Mouse (Mus musculus) small intestine, adult 2 months (tissue): Measurements from ENCODE around the gene Il27ra. TPM values are rescaled to one million over a fixed set of nuclear protein-coding genes. Genes with fewer than 3 reads are reported as not detected.

Source experiments
- H3K27ac ChIP-seq: fragments of 200-500 bp; 2 replicates; pipeline ENCODE4 v1.5.1; 2012; ENCODE audit warnings: low read depth, low read length, control low read depth, inconsistent platforms; ENCODE audit not compliant: insufficient read depth
- H3K27me3 ChIP-seq: fragments of 200-500 bp; 2 replicates; pipeline ENCODE4 v1.6.1; 2012; ENCODE audit warnings: mild to moderate bottlenecking, moderate library complexity, low read length, inconsistent platforms; ENCODE audit not compliant: control insufficient read depth, insufficient read depth
- H3K36me3 ChIP-seq: fragments of 200-500 bp; 2 replicates; pipeline ENCODE4 v1.6.1; 2012; ENCODE audit warnings: mild to moderate bottlenecking, low read length, control low read depth, inconsistent platforms; ENCODE audit not compliant: control insufficient read depth, insufficient read depth
- H3K4me1 ChIP-seq: fragments of 200-500 bp; 2 replicates; pipeline ENCODE4 v1.6.1; 2012; ENCODE audit warnings: low read length, inconsistent platforms, mixed read lengths; ENCODE audit not compliant: control insufficient read depth, insufficient read depth, insufficient read length
- H3K4me3 ChIP-seq: fragments of 200-500 bp; 2 replicates; pipeline ENCODE4 v1.5.1; 2012; ENCODE audit warnings: low read depth, mild to moderate bottlenecking, control low read depth, inconsistent platforms, low read length, moderate library complexity
- CTCF ChIP-seq: fragments of 200-500 bp; IDR thresholded peaks from 2 replicates; pipeline ENCODE4 v1.5.1; 2012; ENCODE audit warnings: low read depth, mild to moderate bottlenecking, control low read depth, inconsistent platforms, low read length, moderate library complexity, mixed read lengths; ENCODE audit not compliant: insufficient replicate concordance, insufficient read length; ENCODE audit errors: extremely low read depth
- POLR2A ChIP-seq: fragments of 200-500 bp; IDR thresholded peaks from 2 replicates; pipeline ENCODE4 v1.6.1; 2012; ENCODE audit warnings: low read depth, mild to moderate bottlenecking, control low read depth, inconsistent platforms, low read length, moderate library complexity
- WGBS: fragments of 180-500 bp; shearing (Covaris S2); methylation state at CpG from one replicate; pipeline ENCODE4 v1.1.7; 2018; 5-methylcytosine and 5-hydroxymethylcytosine counted together
- polyA plus RNA-seq: library from polyadenylated mRNA; depleted of rRNA; stranded (reverse); fragments of >200 nt; gene quantifications from 2 replicates; pipeline ENCODE4 v1.2.3, GENCODE M21; 2012

The Il27ra gene
- polyA plus RNA-seq, 1 experiment = 5.5 TPM

DNA sequence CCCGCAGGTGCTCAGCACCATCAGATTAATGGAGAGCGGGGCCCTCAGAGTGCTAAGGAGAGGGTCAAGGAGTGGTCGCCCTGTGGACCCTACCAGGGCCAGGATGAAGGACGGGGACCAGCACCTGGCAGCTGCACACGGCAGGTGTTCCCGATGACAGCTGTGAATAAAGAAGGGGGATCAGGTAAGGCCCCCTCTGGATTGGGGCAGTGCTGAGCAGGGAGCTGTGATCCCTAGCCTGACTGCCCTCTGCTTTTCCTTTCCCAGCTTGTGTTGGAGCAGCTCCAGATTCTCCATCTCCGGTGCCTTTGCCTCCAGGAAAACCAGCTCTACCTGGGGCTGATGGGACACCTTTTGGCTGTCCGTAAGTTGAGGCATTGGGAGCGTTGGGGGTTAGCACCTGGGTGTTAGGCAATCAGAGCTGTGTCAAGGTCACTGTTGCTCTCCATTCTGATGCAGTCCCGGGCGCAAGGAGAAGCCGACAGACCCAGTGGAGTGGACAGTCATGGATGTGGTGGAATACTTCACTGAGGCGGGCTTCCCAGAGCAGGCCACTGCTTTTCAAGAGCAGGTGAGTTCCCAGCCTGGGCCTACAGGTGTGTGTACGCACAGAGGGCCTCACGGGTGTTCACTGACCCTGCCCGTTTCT, 43.2 kb downstream of the Il27ra start:
- Histone ChIP-seq H3K4me3 (peak overlapping the region; percentile 66), H3K27me3 (no peaks in the 10 kb centered on the region), H3K36me3 (peaks cover 4% of the 10 kb centered on the region), H3K4me1 (peaks cover 12% of the 10 kb centered on the region), H3K27ac (no peak overlapping the region)
- 56% methylated on average over 16 of the region's 16 CpGs for WGBS
- TF ChIP-seq CTCF (no peak), POLR2A (no peak; the same call in 1 of the 2 replicates)

DNA sequence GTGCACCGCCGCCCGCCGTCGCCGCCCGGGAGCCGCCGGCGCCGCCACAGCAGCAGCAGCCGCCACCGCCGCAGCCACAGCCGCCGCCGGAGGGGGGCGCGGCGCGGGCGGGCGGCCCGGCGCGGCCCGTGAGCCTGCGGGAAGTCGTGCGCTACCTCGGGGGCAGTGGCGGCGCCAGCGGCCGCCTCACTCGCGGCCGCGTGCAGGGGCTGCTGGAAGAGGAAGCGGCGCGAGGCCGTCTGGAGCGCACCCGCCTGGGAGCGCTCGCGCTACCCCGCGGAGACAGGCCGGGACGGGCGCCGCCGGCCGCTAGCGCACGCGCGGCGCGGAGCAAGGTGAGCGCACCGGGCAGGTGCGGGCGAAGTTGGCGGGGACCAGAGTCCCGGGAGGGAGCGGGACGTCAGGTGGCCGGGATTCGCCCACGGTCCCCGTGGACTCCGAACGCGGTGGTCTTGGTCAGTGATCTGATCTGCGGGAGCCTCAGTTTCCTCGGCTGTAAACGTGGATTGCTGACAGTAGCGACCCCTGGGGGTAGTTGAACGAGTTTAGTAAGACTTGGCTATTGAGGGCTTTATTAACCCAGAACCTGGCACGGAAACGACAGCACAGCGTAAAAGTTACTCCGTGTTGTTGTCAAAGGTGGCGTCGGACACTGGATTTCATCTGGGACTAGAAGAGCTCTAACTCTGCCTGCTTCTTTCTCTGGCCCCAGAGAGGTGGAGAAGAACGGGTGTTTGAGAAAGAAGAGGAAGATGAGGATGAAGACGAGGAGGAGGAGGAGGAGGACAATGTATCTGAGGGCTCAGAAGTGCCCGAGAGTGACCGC, 43.9 kb downstream of the Il27ra start:
- no peak for TF ChIP-seq POLR2A
- TF ChIP-seq CTCF = peak; percentile 50; the same call in 1 of the 2 replicates
- Histone ChIP-seq H3K36me3 (peaks cover 5% of the 10 kb centered on the region), H3K27ac (no peak overlapping the region), H3K27me3 (no peaks in the 10 kb centered on the region), H3K4me3 (peak overlapping the region; percentile 66), H3K4me1 (peaks cover 12% of the 10 kb centered on the region)
- WGBS = 10% methylated on average over 92 of the region's 92 CpGs

DNA sequence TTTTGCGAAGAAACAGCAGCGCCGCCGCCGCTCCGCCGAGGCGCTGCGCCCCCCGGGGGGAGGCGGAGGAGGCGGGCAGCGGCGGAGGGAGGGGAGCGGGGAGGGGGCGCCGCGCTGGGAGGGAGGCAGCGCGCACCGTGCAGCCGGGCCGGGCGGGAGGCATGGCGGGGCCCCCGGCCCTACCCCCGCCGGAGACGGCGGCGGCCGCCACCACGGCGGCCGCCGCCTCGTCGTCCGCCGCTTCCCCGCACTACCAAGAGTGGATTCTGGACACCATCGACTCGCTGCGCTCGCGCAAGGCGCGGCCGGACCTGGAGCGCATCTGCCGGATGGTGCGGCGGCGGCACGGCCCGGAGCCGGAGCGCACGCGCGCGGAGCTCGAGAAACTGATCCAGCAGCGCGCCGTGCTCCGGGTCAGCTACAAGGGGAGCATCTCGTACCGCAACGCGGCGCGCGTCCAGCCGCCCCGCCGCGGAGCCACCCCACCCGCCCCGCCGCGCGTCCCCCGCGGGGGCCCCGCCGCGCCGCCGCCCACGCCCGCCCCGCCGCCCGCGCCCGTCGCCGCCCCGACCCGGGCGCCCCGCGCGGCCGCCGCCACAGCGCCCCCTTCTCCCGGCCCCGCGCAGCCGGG, 44.8 kb downstream of the Il27ra start, which contains the start of gene Samd1:
Samd1 (plus strand) TSS at position 162 of the 631 bp plus-strand sequence.
- 8% methylated on average over 99 of the region's 112 CpGs for WGBS
- Histone ChIP-seq H3K36me3 (peaks cover 5% of the 10 kb centered on the region), H3K27ac (peak within 1 kb of the TSS; percentile 69), H3K27me3 (no peaks in the 10 kb centered on the region), H3K4me1 (peaks cover 6% of the 10 kb centered on the region), H3K4me3 (peak within 1 kb of the TSS; percentile 88)
- TF ChIP-seq POLR2A = no peak
- no peak for TF ChIP-seq CTCF

GRCm38 (mm10) chr8:83996567-83997505, 45.6 kb downstream of the Il27ra start:
- peaks cover 6% of the 10 kb centered on the region for H3K36me3 ChIP-seq
- peaks cover 6% of the 10 kb centered on the region for H3K4me1 ChIP-seq

DNA sequence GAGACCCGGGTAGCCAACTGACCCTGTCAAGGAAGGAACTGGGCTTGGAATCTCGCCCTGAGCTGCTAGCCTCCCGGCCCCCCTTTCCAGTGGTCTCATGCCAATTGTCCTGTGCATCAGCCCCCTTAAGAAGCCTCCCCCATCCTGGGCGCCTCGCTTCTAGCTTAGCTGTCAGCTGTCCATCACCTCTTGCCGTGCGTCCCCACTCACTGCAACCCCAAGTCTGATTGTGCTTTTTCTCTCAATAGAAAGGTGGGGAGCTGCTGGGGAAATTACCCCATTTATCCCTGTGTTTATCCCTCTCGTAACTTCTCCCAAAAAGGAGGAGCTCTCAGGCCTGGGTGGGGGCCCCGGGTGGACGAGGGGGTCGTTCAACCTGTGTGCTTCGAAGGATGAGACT, 46.4 kb downstream of the Il27ra start:
- TF ChIP-seq CTCF = no peak
- TF ChIP-seq POLR2A = no peak
- H3K36me3 ChIP-seq = peaks cover 11% of the 10 kb centered on the region
- 46% methylated on average over 12 of the region's 12 CpGs for WGBS
- peaks cover 6% of the 10 kb centered on the region for H3K4me1 ChIP-seq
- H3K27me3 ChIP-seq = no peaks in the 10 kb centered on the region
- no peak overlapping the region for H3K27ac ChIP-seq
- no peak overlapping the region for H3K4me3 ChIP-seq

More at GRCm38 (mm10) chr8:83996567-83997505, 45.6 kb downstream of the Il27ra start:
- peak overlapping the region; percentile 88 for H3K4me3 ChIP-seq
- WGBS = 1% methylated on average over 78 of the region's 103 CpGs
- H3K27me3 ChIP-seq = no peaks in the 10 kb centered on the region
- peak overlapping the region; percentile 69 for H3K27ac ChIP-seq
- no peak for TF ChIP-seq CTCF
- TF ChIP-seq POLR2A = peak; percentile 90

GRCm38 (mm10) chr8:83994030-83994429, 48.4 kb downstream of the Il27ra start:
- WGBS = 74% methylated on average over 3 of the region's 3 CpGs

More at GRCm38 (mm10) chr8:83994030-83994429, 48.4 kb downstream of the Il27ra start:
- H3K36me3 ChIP-seq = peaks cover 24% of the 10 kb centered on the region
- no peak overlapping the region for H3K27ac ChIP-seq
- H3K27me3 ChIP-seq = no peaks in the 10 kb centered on the region
- TF ChIP-seq CTCF (no peak), POLR2A (no peak)
- H3K4me1 ChIP-seq = peaks cover 2% of the 10 kb centered on the region
- H3K4me3 ChIP-seq = no peak overlapping the region
